Mouse (Mus musculus): ENCODE measurements at regions not wholly inside any gene's neighbourhood (a gene's known extent, or its start where the extent isn't known, plus 50 kb on each side); places are given as distances from the start of the nearest gene placed in this dataset.
A peak's percentile ranks its signal among the peaks of the same experiment; 100 is the strongest.

GRCm38 (mm10) chr15:45016741-45017140 lies 4882.6 kb downstream of the 9330182O14Rik start:
- TF ChIP-seq CTCF (IDR thresholded peaks at IDR 0.05): no peak
- Histone ChIP-seq H3K27ac (peak overlapping the region; percentile 73), H3K4me3 (no peak overlapping the region)
- peak; percentile 25 to 59 for DNase-seq (ENCODE audit: extremely low spot score in 1 of 2, low spot score in 2 of 2)
- intact Hi-C loops (cut with DNase I): loop anchor here (1.0 to 5.0 kb wide), 3 partner anchors 120 to 179 kb away; no protein-coding TSS in a partner anchor

- intact Hi-C loops (cut with DNase I): loop anchor here (1.0 to 5.0 kb wide), 3 partner anchors 100 to 181 kb away; no protein-coding TSS in a partner anchor
- no peak for TF ChIP-seq CTCF (IDR thresholded peaks at IDR 0.05)
- DNase-seq (ENCODE audit: extremely low spot score in 1 of 2, low spot score in 2 of 2): no peak
- H3K27ac ChIP-seq: peak overlapping the region; percentile 80
- H3K4me3 ChIP-seq: no peak overlapping the region
Measured at GRCm38 (mm10) chr15:45018086-45018485, 4883.9 kb downstream of the 9330182O14Rik start.

DNA sequence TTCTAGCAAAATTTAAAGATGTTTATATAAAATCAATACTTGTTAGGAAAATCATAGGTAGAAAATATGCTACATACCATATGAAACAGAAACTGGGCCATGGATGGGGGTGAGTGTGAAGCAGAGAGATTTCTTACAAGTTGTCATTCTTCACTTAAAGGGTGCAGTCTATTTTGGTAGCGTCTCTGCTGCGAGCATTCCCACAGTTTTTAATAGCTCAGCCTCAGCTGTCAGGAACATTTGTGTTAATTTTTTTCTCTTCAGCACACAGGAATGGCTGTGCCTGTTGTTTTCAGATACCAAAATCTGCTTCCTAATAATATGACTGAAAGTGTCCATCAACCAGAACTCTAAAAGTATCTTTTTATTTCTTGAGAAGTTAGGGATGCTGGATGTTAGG lies 4887.6 kb downstream of the 9330182O14Rik start:
- intact Hi-C loops (cut with DNase I): no loop called here
- DNase-seq (ENCODE audit: extremely low spot score in 1 of 2, low spot score in 2 of 2): peak in 1 of 2 experiments; percentile 33
- TF ChIP-seq CTCF (IDR thresholded peaks at IDR 0.05): no peak
- Histone ChIP-seq H3K27ac (peak overlapping the region; percentile 80), H3K4me3 (no peak overlapping the region)
